Mouse (Mus musculus) gastrocnemius, adult 18-20 months (tissue): ENCODE data around the gene Dcaf12. TPM values are rescaled to one million over a fixed set of nuclear protein-coding genes. Genes with fewer than 3 reads are reported as not detected.

Experiments
- DNase-seq: peaks from one replicate; pipeline ENCODE4 v3.0.0; 2021; ENCODE audit warnings: low spot score
- total RNA-seq, 2 experiments: library from RNA; stranded (reverse); gene quantifications; 2 replicates each; pipeline ENCODE4 v1.2.3; 2021

The Dcaf12 gene
- total RNA-seq, 2 experiments from 2014 or later: 27.0 to 27.1 TPM

DNA sequence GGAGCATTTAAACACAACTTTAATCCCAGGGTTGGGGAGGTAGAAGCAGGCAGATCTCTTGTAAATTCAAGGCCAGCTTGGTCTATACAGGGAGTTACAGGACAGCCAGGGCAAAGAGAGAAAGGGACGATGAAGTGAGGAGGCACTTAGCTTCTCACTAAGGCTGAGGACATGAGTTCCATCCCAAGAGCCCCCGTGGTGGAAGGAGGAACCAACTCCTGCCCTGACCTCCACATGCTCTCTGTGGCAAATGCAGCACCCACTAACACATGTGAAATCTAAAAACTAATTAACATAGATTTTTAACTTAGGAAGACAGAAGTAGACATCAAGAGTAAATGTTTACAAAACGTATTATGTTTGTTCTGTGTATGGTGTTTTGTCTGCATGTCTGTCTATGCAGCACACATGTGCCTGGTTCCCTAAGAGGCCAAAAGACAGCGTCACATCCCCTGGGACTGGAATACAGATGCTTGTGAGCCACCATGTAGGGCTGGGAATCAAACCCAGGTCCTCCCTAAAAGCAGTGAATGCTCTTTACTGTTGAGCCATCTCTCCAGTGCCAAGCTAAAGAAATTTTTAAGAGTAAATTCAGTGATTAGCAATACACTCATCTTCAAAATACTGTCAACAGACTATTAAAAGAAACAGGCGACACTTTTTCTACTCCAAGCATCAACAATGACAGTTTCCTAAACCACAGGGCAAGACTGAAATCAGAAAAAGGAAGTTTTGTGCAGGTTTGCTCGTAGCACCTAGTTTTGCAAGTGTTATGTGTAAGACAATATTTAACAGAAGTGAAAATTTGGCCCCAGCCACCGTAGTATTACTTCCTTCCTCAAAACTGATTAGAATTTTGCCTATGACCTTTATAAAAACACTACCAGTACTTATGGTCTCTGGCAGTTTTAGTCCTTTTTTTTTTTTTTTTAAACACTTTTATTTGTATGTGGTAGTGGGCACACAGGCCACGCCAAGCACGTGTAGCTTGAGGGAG lies 3.8 kb downstream of the Dcaf12 start:
- DNase-seq: no peak

DNA sequence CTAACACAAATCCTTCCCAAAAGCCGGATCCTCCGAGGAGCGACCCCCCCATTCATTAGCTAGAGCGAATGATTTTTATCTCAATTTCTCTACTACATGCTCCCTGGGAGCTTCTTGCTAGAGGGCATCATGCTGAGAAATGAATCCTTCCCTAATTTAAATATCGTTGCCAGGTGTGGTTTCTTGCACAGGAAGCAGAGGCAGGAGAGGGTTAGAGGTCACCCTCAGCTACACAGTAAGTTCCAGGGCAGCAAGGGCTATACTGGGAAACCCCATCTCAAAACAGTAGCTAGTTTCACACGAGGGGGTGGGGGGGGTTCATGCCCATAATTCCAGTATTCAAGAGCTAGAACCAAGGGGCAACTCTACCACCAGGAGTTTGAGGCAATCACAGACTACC lies 7.3 kb downstream of the Dcaf12 start:
- no peak for DNase-seq

DNA sequence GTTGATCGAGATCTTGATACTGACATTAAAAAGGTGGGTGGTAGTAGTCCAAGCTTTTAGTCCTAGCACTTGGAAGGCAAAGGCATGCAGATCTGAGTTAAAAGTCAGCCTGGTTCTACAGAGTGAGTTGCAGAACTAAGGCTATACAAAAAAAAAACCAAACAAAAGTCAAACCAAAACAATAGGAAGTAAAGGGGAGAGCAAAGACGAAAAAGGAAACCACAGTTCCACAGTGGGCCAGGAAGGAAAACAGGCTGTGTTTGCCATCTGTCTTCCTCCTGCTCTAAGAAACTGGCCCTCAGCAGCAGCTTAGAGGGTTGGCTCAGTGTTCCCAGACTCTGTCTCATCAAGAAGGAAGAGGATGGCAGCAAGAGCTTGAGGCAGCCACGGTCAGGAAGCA lies 10.4 kb downstream of the Dcaf12 start:
- DNase-seq: no peak

DNA sequence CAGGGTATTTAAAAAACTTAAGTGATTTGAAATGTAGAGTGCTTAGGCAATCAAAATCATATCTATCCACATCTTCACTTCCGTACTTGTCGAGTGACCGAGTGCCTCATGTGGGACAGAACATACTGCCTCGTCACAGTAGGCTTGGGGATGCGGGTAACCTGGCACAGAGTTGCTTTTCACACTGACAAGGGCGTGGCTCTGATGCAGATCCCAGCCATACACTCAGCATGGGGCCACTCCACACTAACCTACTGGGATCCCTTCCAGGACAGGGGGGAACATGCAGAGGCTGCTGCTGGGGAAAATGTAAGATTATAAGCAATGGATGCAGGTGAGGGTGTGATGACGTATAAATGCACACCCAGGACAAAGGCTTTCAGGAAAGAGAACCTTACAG lies 11.0 kb downstream of the Dcaf12 start:
- DNase-seq: no peak

DNA sequence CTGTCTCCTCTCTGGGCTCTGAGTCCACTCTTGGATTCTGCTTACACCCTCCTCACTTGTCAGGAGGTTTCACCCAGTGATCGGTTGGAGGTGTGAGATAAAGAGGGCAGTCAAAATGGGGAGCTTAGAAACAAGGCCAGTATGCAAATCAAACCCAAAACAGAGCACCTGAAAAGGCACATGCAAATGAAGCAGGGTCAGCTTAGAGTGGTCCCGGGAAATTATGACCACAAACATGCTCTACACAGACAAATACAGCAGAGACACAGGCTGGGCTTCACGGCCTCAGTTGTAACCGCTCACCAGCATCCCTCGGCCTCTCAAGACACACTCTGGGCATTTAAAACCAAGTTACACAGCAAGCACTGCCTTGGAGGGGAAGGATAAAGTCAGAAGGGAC lies 15.7 kb downstream of the Dcaf12 start:
- DNase-seq: no peak

DNA sequence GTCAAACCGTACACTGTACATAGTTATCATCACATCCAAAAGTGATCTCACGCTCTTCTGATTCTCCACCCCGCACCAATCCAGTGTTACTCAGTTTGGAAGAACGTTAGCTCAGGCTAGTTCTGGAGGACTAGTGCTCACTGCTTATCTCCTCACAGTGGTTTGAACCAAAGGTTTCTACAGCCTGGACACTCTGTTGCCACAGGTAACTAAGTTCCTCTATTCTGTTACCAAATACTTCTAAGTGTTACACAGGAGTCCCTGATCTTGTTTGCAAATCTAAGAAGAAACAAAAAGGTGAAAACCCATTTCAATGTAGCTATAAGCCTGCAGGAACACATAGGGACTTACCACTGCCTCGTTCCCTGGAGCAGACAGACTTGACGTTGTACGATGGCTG lies 18.7 kb downstream of the Dcaf12 start:
- DNase-seq: no peak

DNA sequence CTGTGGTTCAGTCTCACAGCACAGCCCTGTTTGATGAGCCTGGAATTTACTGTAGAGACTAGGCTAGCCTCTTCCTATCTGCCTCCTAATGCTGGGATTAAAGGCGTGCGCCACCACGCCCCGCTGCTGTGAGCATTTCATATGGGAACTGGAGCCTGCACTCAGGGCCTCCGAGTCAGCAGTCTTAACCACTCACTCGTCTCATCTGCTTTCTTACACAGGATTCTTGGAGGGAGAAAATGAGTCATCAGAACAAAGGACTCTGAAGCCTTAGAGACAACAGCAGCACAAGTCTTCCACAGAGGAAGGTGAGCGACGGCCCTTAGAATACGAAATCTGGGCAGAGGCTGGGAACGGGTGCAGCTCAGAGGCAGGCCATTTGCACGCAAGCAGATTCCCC lies 19.2 kb downstream of the Dcaf12 start:
- DNase-seq: no peak

DNA sequence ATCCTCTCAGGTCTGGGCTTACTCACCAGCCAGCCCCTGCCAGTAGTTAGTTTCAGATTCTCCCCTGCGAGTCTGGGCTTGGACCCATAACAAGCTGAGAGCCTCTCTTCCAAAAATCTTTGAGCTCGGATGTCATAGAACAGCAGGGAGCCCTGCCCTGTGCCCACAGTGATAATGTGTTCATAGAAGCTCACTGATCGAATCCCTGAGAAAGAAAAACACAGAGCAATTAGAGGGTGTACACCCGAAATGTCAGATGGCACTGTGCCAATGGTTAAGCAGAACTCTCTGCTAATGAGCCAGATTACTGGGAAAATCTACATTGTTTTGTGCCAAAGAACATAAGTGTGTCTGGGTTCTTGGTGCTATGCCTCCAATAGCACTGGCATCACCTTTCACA lies 20.8 kb downstream of the Dcaf12 start:
- DNase-seq: peak; percentile 62

DNA sequence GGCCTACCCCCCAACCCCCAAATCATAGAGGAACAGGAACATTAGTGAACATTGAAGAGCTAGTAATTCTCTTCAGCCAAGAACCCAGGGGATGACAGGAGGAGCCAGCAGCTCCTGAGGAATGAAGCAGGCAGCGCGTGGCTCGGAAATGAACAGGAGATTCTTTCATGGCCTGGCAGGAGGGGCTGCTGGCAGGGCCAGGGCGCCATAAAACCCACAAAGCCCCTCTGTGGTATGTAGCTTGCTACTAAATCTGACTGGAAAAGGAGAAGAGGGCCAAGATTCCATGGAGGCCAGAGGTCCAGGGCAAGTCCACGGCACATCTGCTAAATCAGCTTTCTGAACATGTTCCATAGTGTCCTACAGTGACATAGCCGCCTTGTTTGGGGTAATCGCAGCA lies 24.9 kb downstream of the Dcaf12 start:
- DNase-seq: peak; percentile 27

DNA sequence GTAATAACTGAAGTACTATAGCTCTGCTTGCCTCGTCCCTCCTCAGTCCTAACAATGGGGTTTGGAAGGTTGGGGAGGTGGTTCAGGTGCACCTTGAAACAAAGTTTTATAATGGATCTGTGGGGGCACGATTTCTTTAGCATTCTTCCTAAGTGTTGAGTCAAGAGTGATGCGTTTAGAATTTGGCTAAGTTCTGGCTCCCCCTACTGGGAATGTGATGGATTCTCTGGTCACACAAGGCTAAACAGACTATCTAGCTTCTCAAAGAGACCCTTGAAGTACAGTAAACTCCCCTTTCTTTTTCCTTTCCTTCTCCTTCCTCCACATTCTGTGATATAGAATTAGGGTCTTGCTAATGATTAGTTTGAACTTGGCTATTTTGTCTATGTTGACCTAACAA lies 28.3 kb downstream of the Dcaf12 start:
- DNase-seq: peak; percentile 55

DNA sequence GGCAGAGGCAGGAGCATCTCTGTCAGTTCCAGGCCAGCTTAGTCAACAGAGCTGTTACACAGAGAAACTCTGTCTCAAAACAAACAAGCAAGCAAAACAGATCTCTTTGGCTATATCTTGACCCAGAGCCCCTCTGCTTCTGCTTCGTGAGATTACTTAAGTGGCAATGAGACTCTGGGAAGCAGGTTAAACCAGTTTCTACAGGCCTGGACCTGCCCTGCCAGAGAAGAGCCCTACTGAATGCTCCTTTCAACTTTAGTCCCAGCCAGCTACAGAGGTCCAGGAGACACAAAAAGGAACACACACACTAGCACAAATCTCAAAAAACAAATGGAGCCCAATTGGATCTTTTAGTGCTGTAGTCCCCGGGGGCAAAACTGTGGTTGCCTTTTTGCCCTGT lies 30.6 kb downstream of the Dcaf12 start:
- no peak for DNase-seq

DNA sequence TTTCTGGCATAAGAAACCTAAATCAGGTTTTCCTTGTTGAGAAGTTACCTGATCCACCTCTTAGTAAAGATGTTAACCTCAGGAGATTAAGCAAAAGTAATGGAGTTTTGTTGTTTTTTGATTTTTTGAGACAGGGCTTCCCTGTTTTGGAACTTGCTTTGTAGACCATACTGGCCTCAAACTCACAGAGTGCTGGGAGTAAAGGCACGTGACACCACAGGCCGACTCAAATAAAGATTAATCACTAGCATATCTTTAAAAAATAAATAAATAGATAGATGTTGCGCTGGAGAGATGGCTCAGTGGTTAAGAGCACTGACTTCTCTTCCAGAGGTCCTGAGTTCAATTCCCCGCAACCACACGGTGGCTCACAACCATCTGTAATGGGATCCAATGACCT lies 38.8 kb downstream of the Dcaf12 start:
- no peak for DNase-seq

DNA sequence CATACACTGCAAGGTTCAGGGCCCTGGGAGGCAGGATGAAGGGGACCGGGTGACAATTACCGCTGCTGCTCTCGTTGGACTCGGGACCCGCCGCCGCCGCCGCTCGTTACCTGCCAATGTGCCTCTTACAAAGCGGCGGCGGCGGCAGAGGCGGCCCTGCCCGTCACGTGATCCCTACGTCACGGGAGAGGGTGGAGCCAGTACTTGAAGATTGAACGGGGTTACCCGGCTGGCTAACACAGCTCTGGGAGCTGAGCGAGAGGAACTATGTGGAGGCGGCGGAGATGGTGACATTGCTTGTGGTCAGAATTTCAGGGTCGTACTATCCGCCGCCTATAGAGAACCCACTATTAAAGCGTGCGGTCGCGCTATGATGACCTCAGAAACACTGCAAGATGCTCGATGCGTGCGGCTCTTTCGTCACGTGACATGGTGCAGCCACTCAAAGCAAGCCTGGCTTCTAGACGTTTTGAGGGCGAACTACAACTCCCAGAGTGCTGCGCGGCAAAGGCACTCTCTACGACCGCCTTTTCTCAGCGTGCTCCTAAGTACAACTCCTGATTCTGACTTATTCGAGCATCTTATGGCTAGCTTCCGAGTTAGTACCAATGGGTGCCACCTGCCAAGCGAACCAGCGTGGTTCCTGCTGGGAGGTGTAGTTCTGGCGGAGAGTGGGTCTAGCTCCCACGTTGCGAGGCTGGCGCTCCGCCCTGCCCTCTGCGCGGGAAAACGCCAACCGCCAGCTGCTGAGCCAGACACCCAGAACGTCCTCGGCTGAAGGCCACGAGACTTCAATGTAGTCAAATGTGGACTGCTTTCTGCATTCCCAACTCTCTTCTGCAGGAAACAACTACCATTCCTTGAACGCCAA lies 39.5 kb downstream of the Dcaf12 start, which contains the start of gene Ubap2:
Gene Ubap2, minus strand, starts transcription at position 165 of the 871 bp plus-strand sequence.
- DNase-seq: peak; percentile 97

DNA sequence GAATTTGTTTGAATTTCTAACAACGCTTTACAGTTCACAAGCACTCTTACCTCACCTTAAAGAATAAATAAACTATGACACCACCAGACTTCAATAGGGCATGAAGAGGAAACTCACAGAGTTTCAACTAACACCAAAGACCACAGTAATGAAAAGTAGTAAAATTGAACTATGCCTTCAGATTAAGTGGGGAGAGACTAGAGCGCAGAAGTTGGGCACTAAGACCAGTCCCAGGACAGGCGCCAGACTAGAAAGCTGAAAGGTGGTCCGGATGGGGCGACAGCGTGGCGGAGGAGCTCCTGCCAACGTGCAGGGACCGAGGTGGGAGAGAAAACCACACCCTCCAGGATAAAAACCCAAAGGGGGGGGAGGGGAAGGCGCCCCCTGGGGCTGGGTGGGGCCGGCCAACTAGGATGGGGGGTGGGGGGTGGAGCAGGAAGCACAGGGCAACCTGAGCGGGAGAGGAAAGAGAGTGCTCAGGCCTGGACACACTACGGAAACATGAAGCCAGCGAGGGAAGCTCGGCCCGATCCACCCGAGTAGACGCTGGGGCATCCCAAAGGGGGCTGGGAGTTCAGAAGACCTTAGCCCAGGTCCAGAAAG lies 40.2 kb downstream of the Dcaf12 start:
- no peak for DNase-seq

DNA sequence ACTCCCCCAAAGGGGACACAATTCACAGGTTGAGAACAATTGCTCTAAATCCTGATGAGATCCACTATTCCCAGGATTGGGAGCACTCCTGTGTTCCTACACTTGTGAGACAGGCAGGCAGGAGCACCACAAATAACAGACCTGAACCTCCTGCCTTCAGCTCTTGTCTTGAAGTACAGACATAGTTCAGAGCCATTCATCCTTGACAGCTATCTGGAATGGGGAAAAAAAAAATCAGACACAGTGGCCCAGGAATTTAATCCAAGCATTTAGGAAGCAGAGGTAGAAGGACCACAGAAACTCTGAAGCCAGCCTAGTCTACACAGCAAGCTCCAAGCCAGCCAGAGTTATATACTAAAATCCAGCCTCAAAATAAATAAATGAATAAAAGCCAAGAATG lies 46.6 kb downstream of the Dcaf12 start:
- no peak for DNase-seq

DNA sequence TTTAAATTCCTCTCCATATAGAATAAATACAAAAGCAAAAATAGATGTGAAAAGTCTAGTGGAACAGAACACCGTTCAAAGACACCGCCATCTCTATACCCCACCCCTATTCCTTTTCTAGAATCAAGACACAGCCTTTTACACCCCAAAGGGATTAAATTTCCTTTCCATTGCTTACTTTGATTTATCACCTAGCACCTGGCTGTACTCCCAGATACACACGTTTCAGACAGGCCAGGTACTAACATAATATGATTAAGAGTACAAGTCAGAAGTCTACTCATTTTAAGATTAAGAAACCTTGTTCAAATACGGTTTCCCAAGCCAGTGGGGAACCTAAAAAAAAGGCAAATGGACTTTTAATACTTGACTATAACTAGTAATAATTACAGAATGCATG lies 48.3 kb downstream of the Dcaf12 start:
- peak; percentile 27 for DNase-seq

DNA sequence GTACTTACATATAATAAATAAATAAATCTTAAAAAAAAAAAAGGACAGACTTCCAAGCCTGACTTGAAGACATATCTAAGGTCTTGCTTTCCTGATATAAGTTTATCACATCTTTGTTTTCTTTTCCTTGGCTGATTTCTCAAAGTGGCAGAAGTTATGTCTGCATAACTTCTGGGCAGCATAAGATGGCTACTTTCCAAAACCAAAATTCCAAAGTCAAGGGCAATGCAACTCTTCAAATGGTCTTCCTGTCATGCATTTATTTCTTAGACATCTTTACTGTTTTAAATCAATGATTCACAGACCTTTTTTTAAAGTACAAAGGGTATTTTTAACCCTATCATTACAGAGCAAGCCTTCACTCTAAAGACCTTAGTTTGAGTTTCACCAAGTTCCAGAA lies 54.0 kb downstream of the Dcaf12 start:
- no peak for DNase-seq

DNA sequence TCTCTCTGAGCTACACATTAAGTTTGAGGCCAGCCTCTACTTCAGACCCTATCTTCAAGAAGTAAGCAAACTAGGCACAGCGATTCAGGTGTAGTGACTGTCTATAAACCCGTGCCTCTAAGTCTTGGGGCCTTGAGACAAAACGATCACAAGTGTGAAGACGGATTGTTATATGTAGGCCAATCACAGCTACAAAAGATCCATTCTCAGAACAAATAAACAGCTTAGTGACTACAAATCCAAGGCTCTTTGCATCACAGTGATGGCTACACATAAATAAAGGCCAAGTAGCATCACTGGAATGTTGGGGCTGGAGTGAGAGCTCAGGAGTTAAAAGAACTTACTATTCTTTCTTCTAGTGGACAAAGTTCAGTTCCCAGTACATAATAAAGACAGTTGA lies 55.7 kb downstream of the Dcaf12 start:
- no peak for DNase-seq

DNA sequence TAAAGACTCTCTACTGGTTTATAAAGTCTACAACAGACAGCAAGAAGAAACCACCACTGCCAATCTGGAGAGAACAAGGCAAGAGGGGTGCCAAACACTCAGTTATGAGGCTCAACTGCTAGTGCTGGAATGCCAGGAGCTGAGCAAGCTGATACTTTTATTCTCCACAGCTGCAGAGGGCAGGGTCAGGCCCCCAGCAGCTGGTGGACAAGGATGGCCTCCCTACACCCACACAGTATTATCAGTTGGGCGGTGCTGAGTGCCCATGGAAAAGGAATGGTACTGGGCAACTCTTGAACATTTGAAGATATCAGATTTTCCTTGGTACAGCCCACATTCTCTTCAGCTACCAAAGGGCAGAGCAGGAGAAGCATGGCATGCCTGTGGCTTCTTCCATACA lies 56.9 kb downstream of the Dcaf12 start:
- peak; percentile 27 for DNase-seq

DNA sequence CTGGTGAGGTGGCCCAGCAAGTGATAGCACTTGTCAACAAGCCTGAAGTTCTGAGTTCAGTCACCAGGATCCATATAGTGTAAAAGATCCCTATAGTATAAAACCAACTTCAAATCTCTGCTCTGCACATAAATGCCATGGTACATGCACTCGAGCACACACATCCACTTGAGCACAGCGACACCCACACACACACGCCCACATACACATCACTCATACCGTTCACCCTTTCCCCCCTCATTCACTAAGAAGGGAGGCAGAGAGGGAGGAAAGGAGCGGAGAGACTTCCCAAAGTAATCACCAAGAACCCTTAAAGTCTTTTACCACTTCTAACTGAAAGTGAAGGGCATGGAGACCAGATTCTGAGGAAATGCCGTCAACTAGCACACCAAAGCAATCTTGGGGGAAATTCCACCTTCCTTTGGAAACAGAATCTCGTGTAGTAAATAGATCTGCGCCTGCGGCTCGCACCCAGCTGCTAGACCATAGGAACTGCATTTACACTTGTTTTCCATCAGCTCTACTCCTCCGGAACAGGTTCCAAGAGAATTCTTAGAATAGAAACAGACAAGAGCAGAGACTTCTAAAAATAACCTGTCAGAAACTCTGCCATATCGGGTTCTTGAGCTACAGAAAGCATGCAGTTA lies 59.0 kb downstream of the Dcaf12 start:
- DNase-seq: peak; percentile 38

DNA sequence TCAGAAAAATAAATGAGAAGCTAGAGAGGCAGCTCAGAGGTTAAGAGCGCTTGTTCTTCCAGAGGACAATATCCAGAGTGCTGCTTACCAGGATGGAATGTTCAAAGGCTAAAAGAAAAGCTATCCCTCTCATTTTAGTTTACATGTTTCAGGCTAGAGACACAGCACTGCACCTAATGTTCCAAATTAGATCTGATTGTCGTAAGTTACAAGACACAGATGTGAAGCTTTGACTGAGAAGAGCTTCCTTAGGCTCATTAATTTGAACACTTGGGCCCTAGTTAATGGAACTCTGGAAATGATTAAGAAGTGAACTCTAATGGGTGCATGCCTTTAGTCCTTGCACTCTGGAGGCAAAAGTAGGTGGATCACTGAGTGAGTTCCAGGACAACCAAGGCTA lies 60.9 kb downstream of the Dcaf12 start:
- DNase-seq: no peak
